Mouse (Mus musculus): ENCODE results near the gene Farp1.
A peak's percentile ranks its signal among the peaks of the same experiment; 100 is the strongest.

DNA sequence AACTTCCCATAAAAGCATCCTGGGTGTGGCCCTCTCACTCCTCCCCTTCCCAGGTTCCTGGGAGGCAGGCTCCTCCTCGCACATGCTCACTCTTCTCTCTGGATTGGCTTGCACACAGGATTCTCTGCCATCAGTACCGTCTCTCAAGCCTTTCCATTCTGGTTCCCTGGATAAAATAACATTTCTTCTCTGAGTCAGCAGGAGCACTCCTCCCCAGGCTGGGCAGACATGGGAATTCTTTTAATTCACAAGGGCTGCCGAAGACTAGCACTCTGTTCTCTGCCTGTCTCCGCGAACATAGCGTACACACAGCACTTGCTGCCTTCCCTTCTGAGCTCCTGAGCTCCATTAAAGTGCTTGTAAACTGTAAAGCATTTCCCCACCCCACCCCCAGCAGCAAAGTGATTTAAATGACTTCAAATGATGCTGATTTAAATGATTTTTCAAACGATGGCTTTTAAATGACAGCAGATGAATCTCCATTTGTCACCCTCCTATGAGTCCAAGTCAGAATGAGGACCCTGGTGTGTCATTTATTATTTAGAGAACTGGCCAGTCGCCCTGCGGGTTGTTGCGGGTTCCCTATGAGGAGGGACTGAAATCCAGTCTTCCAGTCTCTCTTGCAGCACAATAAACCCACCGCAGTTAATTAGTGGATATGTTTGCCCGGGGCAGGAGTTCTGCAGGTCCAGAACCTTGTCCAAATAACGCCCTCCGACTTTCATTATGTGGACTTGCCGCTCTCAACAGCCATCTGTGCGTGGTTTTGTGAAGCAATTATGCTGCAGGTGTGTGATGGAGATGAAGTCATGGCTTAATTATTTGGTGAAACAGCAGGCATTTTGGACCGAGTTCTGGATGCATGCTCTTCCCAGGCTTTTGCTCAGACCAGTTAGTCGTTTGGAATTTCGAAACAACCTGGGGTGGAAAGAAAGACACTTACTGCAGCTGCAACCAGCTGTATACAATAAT is 137.4 kb downstream of the Farp1 start:
- TF ChIP-seq POLR2A (IDR thresholded peaks at IDR 0.05; ENCODE audit: borderline replicate concordance, insufficient read depth, low read length) (peak; percentile 40; the same call in 1 of the 2 replicates), CTCF (IDR thresholded peaks at IDR 0.05; ENCODE audit: borderline replicate concordance, insufficient read depth, low read depth, low read length) (no peak)
